Mouse (Mus musculus) cerebellum, postnatal 14 days (tissue): ENCODE measurements around the gene H2-K1.

Experiments used
- DNase-seq, 2 experiments: peaks; one replicate each; pipeline ENCODE4 v3.0.0; 2021; ENCODE audit warnings: mixed read lengths in 2 of 2

The H2-K1 gene

DNA sequence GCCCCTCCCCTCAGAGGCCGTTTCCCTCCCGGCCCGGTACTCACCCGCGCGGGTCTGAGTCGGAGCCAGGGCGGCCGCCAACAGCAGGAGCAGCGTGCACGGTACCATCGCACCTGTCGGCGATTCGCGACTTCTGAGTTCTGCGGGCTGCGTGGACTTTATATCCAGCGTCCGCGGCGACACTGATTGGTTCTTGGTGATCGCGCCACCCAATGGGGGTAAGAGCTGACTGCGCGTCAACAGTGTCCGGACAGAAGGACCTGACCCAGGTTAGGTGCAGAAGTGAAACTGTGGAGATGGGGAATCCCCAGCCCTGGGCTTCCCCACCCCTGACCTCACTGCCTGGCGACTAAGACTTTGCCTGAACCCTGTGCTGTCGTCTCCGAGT, at the start of gene H2-K1:
TSS of gene H2-K1 (minus strand) at position 198 of the 388 bp plus-strand sequence.
- peak; percentile 76 to 80 for DNase-seq

DNA sequence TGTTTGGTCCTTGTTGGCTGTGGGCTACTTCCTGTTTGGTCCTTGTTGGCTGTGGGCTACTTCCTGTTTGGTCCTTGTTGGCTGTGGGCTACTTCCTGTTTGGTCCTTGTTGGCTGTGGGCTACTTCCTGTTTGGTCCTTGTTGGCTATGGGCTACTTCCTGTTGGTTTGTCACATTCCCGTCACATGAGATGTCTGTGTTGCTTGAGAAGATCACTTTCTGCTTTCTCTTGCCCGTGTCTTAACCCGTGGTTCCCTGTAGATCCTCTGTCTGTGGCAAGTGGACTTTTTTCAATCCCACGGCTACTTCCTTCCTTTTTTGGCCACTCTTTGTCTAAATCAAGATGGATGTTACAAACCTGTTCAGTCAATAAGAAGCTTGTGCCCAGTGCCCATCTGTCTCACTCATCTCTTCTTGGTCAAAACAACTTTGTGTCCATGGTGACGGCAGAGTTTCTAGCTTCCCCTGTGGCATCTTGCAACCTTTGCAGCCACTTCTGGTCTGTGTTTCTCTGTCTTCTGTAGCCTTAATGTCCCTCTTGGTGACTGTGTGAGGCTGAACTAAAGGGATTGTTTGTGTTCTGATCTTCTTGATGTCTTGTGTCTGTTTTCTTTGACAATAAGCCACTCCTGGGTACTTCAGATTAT, 47.4 kb upstream of the H2-K1 start:
- DNase-seq = no peak

DNA sequence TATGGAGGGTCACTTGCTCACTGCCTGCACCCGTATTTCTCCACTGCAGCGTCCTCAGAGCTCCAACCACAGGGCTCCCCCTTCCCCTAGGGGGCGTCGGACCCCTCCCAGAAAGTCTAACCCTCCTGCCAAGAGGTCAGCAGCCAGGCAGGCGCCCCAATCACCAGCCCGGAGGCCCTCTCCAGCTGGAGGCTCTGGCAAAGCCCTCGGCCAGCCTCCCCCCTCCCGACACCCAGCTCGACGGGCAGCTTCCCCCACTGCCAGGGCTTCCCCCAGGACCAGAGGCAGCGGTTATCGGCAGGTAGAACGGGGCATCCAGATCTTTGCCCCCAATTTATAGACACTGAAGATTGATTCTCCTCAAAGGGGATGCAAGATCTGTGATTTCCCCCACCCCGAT, 45.8 kb upstream of the H2-K1 start:
- DNase-seq = no peak

DNA sequence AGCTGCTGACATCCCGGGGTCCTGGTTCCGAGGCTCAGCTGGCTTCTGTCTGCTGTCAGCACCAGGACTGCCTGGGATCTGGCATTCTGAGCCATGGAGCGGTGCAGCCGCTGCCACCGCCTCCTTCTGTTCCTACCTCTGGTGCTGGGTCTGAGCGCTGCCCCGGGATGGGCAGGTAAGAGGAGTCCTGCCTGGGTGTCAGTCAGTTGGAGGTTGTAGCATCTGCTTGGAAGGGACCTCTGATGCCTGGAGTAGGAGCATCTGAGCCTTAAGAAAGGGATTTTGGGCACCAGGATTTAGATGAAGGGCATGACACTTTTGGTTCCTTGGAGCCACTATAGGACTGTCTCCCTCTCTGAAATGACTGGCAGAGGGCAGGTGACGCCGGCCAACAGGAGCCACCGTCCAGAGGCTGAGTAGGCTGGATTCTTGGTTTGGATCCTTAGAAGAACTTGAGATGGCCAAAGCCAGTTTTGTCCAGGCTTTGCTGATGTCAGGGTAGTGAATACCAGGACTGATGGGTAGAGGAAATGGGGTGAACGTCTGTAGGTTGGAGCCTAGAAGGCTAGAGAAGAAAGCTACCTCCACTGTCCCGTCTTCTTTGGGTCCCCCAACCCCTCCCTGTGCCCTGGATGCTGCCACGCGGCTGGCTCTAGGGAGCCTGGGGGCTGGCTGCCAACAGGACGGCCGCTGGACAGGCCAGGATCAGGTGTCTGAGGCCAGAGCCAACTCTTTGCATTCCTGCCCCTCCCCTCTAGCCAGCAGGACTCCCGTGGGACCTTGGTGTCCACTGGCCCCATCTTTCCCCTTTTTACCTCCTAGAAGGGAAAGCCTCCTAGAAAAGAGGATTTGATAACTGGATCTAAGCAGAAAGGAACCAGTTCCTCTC, 39.7 kb upstream of the H2-K1 start:
- peak; percentile 34 to 59 for DNase-seq

DNA sequence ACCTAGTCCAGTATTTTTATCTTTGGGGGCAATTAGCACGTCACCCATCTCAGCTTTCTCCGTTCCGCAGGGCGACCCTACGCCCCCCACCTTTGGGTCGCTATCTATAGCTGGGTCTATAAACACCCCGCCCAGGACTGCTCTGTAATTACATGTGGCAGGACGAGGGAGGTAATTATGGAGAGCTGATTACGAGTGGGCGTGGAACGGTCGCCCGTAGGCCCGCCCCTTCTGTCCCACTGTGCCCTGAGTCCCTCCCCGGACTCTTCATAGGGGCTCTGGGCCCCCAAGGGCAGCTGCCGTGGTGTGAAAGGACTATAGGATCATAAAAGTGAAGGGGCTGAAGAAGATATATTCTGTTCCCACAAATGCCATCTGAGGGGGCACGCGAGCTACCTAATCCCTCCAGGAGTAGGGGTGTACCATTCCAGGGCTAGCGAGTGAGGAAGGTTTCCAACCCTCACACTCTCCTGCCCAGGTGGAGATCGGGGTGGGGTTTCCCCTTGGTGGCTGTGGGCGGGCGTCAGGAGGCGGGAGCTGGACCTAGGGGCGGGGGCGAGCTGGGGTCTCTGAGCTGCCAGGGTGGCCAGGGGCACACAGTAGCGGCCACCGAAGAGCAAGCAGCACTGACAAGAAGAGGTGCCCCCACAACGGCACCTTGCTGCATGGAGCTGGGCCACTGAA, 38.9 kb upstream of the H2-K1 start, which contains the start of gene Col11a2:
TSS of gene Col11a2 (plus strand) at position 560 of the 684 bp plus-strand sequence.
- DNase-seq = peak; percentile 37 to 44

DNA sequence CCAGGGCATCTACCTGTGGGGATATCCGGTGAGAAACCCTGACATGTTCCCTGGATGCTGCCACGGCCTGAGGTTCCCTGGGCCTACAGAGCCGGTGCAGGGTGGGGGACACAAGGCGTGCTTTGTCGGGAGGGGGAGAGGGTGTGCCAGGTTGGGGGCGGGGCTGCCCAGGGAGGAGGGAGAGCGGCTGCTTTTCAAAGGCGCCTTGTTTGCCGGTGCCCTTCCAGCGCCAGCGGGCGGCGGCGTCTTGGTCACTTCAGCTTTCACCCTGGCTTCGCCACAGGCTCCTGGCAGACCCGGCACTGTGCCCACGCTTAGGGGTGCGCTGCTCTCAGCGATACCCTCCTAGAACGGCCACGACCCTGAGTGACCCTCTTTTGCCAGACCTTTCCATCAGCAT, 38.3 kb upstream of the H2-K1 start:
- peak; percentile 53 to 62 for DNase-seq

DNA sequence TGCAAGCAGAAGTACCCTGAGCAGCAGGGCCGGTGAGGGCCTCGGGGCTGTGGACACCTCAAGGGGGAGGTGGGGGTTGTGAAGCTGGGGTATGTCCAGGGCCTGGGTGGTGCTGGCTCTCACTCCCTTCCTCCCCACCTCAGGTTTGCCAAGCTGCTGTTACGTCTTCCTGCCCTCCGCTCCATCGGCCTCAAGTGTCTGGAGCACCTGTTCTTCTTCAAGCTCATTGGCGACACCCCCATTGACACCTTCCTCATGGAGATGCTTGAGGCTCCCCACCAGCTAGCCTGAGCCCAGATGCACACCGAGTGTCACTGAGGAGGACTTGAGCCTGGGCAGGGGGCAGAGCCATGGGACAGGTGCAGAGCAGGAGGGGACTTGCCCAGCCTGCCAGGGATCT, 37.1 kb upstream of the H2-K1 start:
- no peak for DNase-seq

DNA sequence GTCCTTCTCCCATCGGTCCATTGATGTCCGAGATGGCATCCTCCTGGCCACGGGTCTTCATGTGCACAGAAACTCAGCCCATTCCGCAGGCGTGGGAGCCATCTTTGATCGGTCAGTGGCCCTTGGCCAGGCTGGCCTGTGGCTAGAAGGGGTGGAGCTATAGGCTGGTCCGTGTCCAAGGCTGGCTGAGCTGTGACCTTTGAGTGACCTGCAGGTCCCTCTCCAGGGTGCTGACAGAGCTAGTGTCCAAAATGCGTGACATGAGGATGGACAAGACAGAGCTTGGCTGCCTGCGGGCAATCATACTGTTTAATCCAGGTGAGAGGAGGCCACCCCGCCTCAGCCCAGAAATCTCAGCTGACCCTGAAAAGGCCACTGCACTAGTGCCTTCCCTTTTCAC, 36.5 kb upstream of the H2-K1 start:
- peak; percentile 15 to 28 for DNase-seq

DNA sequence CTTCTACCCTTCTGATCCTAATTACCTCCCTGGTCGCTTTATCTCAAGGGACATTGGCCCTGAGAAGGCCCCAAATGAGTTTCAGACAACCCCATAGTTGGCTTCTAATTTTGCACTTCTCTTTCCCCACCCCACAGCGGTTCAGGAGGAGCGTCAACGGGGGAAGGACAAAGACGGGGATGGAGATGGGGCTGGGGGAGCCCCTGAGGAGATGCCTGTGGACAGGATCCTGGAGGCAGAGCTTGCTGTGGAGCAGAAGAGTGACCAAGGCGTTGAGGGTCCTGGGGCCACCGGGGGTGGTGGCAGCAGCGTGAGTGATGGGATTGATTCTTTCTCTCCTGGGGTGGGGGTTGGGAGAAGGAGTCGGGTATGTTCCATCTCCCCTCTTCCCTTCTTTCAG, 35.4 kb upstream of the H2-K1 start:
- DNase-seq = peak; percentile 18 to 32

DNA sequence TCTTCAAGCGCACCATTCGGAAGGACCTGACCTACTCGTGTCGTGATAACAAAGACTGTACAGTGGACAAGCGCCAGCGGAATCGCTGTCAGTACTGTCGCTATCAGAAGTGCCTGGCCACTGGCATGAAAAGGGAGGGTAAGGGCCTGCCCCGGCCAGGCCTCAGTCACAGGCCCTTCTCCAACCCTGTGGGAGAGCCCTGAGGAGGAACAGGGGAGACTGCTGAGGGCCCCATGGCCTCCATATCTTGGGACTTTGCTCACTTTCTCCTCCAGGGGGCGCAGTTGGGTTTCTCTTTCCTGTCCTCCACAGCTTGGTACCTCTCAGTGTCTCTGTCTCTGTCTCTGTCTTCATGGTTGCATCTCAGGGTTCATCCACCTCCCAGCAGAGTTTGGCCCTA, 33.9 kb upstream of the H2-K1 start:
- DNase-seq = peak; percentile 73 to 86

DNA sequence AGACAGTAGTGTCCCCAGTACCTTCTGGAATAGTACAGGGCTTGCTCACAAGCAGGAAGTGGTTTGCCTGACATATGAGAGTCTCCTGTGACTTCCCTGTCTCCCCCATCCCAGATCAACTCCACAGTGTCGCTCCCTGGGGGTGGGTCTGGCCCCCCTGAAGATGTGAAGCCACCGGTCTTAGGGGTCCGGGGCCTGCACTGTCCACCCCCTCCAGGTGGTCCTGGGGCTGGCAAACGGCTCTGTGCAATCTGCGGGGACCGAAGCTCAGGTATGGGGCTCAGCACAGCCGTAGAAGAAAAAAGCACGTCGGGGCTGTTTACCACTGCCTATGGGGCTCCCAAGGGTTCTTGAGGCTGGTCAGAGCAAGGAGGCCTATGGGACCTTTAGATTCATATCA, 33.3 kb upstream of the H2-K1 start:
- DNase-seq = peak; percentile 51 to 52

DNA sequence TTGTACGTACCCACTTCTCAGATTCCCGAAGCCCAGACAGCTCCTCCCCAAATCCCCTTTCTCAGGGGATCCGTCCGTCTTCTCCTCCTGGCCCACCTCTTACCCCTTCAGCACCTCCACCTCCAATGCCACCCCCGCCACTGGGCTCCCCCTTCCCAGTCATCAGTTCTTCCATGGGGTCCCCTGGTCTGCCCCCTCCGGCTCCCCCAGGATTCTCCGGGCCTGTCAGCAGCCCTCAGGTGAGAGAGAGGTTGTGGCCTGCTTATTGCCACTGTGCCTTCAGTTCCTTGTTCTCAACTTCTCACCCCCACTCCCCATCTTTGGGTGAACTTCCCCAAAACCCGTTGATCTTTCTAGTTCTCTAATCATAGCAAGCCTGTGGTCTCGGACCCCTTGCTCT, 32.7 kb upstream of the H2-K1 start:
- DNase-seq = peak; percentile 45 to 56

DNA sequence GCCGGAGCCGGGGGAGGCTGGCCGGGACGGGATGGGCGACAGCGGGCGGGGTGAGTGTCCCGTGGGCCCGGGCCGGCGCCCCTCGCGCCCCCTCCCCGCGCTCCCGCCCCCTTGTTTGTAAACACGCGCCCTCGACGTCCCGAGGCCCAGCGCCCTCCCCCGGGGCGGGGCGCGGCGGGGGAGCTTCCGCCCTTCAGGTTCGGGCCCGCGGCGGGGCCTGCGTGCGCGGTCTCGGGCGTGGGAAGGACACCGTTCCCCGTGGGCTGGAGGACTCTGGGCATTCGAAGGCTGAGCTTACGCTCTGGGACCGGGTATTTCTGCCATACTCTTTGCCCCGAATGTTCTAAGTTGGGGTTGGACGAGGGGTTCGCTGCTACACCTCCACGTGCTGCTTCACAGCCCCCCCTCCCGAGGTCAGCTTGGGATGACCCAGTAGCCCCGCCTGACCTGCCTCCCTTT, 32.1 kb upstream of the H2-K1 start:
- no peak for DNase-seq

DNA sequence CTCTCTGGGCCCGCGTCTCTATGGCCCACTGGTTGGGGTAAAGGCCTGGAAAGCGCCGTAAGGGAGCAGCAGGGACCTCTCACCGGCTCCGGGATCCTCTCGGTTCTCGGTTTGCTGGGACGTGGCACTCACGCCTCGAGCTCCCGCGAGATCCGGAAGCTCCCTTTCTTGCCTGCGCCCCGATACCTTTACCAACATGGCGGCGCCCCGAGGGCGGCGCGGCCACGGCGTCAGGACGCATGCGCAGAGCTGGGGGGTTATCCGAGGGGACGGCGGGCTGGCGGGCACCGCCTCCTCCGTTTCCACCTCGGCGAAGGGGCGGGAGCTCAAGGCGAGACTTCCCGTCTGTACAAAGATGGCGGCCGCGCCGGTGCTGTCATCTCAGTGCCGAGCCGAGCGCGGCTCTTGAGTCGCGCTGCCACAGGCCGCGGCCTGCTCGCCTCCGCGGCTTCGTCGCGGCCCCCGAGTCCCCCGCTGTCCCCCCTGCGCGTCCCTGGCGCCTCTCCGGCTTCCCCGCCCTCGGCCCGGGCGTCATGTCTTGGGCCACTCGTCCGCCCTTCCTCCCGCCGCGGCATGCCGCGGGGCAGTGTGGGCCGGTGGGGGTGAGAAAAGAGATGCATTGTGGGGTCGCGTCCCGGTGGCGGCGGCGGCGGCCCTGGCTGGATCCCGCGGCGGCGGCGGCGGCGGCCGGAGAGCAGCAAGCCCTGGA, 31.5 kb upstream of the H2-K1 start, which contains the start of the genes Slc39a7 and Rxrb:
TSS of gene Slc39a7 (minus strand) at position 218 of the 709 bp plus-strand sequence.
TSS of gene Rxrb (plus strand) at position 348 of the 709 bp plus-strand sequence.
- peak; percentile 99 for DNase-seq

DNA sequence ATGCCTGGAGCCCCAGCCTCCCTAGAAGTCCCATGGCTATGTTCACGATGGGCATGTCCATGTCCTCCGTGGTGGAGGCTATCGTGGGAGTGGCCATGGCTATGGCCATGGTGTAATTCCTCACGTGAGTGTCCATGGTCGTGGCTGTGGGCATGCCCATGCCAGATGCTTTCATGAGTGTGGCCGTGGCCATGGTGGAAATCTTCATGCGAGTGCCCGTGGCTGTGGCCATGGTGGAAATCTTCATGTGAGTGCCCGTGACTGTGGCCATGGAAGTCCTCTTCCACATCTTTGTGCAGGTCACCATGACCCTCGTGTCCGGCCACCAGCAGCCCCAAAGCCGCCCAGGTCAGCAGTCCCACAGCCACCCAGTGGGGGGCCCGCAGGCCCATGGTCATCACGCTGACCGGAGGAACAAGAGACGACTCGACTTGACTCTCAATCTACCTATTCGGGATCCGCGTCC, 30.7 kb upstream of the H2-K1 start:
- DNase-seq = no peak

DNA sequence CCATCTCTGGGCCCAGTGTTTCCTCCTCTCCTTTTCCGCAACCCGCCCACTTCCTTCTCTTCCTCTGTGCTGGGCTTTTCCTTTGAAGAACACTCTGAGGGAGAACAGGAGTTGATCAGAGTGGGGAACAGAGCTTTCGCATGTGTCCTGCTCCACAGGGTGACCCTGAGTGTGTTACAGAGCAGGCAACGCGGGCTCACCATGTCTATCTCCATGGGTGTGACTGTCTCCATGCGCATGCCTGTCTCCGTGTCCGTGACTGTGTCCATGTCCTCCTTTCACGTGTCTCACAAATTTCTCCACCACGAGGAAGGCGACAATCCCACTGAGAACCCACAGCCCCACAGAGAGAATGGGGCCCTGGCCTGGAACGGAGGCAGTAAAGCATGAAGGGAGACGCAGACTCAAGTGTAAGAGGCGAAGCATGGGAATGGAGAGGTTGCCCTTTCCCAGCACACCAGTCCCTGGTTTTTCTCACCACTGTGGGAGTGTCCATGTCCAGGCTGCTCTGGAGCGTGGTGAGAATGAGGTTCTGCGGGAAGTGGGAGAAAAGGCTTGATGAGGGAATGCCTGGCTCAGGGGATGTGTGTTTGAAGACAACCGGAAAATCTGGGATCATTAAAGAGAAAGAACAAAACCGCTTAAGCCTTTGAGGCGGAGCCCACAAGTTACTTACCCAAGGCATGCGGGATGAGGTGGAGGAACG, 29.9 kb upstream of the H2-K1 start:
- no peak for DNase-seq

DNA sequence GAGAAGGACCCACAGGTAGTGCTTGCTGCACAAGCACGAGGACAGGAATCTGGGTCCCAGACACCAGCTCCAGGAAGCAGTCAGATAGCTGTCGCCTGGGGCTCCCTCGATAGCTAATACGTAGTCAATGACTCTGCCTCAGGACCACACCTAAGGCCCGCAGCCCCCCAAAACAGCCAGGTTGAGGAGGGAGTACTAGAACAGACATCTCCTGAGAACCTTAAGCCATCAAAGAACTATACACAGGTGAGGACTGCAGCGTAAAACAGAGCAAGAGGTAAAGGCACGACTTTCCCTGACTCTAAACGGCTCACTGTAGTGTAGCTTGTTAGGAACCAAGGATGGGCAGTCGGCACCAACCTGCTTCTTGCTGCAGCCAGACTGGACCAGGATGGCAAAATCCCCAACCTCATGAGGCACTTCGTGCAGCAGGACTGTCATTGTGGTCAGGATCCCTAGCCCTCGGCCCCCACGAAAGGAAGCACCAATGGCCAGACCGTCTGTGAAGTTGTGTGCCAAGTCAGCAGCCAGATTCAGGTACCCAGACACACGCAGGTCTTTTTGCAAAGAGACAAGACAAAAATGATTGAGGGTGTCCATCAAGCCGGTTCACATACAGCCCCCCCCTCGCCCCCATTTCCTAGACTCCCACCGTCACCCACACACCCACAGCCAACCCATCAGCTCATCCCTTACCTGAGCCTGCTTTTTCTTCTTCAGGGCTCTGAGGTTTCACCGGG, 29.2 kb upstream of the H2-K1 start:
- DNase-seq = no peak

DNA sequence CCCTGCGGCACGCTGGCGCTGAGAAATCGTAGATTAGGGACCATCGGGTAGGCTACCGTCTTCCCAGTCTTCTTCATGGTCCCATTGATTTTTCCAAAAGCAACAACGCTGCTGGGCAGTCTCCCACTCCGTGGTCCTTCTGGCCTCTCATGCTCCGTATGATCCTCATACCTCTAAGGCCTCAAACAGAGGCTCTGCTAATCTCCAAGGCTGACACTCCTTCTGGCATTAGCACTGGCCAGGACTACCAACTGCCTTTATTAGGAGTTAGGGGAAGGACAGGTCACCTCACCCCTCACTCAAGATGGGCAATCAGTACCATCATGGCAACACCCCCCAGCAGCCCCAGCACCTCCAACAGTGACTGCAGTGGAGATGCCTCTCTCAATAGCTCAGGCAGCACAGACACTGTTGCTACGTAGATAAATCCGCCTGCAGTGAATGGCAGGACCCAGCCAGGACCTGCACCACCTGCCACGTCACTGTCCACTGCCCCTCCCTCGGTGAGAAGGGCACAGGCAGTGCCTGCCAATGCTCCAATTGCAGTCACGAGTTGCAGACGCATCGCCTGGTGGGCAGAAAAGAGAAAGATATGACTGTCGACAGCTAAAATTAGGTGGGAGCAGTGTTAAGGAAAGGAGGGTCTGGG, 28.5 kb upstream of the H2-K1 start:
- peak in 1 of 2 experiments; percentile 15 for DNase-seq

DNA sequence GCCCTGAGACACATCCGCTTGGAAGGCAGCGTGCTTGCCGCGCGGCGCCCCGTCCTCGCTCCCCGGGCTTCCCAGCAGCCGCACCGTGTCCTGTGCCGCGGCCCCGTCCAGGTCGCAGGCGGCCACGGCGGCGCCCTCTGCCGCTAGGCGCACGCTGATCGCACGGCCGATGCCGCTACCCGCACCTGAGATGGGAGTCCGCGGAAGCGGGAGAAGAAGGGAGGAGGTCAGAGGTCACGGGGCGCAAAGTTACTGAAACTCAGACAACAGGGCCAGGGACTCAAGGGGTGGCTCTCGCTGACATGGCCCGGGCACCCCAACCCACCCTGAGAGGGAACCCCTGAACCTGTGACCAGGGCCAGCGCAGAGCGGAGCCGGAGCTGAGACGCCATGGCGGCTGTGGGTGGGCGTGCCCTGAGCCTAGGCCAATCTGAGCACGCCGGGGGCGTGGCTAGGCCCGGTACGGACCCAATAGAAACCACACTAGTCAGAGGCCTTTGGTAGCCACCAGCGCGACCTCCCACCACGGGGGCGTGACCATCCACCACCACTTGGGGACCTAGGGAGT, 27.6 kb upstream of the H2-K1 start, which contains the start of gene H2-Ke6:
TSS of gene H2-Ke6 (minus strand) at position 405 of the 568 bp plus-strand sequence.
- peak; percentile 93 to 94 for DNase-seq
